Mouse (Mus musculus): ENCODE results near the gene Ctcfl.

- TF ChIP-seq POLR2A (IDR thresholded peaks at IDR 0.05; ENCODE audit: insufficient read depth, low read depth, low read length): no peak
- TF ChIP-seq CTCF (IDR thresholded peaks at IDR 0.05): no peak
Observed at GRCm38 (mm10) chr2:173058263-173058662, 61.1 kb downstream of the Ctcfl start.

Measured in heart, adult 2 months (tissue).